Comparison of ENCODE assay signal across 12 mouse cellular contexts in the genomic region with DNA sequence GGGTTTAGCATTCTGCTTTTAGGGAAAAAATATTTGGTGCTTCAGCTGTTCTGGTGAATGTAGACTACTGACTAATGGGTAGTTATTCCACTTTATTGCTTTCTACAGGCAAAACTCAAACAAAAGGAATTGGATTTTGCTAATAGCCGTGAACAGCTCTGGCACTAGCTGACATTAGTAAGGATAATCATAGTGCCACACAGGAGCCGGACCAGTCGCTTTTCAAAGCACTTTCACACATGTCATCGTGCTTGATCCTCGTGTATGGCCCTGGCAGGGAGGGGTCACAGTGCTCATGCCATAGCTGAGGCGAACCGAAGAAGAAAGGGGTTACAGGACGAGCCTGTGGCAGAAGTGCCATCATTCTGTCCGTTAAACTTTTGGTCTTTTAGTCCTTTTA.
A peak's percentile ranks its signal among the peaks of the same experiment; 100 is the strongest.
DNase-seq lines count a peak whose midpoint lies in the region; ATAC-seq lines count a peak whose summit lies in the region.
"Had no signal": no experiment of that assay in that cellular context is flagged by ENCODE, and none has a peak within 500 bp of the region (broad histone marks: within the 10 kb centered on the region; RNA-seq: fewer than 3 reads in every experiment).

No protein-coding gene starts in this region.

- no peak overlapping the region for H3K4me3 ChIP-seq in hindbrain, embryonic 12.5 days
- no peak overlapping the region for H3K4me3 ChIP-seq in hindbrain, embryonic 10.5 days
- H3K4me3 ChIP-seq in forebrain, embryonic 14.5 days (ENCODE audit: low read depth, low read length), result 0 out of 2 replicates have a peak overlapping the region, but pooled peaks have one; percentile 22
- peak overlapping the region; percentile 24; the same call in 1 of the 2 replicates for H3K4me3 ChIP-seq in hindbrain, embryonic 15.5 days
- no peak overlapping the region for H3K4me3 ChIP-seq in midbrain, embryonic 15.5 days

- 0 out of 2 replicates have a peak, but pooled peaks have one; percentile 22 for ATAC-seq in hindbrain, embryonic 12.5 days (ENCODE audit: low FRiP score)
- ATAC-seq in forebrain, embryonic 14.5 days, result peak; percentile 25
- ATAC-seq in hindbrain, embryonic 15.5 days (ENCODE audit: low FRiP score, low read depth), result no peak
- ATAC-seq in midbrain, embryonic 15.5 days (replicated peaks), result peak; percentile 64; the same call in 1 of the 2 replicates

- WGBS in hindbrain, embryonic 12.5 days, result 62% methylated on average over 9 of the region's 9 CpGs
- 74% methylated on average over 9 of the region's 9 CpGs for WGBS in hindbrain, embryonic 10.5 days
- WGBS in forebrain, embryonic 14.5 days, result 26% methylated on average over 9 of the region's 9 CpGs
- WGBS in hindbrain, embryonic 15.5 days, result 41% methylated on average over 9 of the region's 9 CpGs
- WGBS in midbrain, embryonic 15.5 days, result 36% methylated on average over 9 of the region's 9 CpGs

- no peak overlapping the region for H3K9ac ChIP-seq in hindbrain, embryonic 12.5 days
- H3K9ac ChIP-seq in forebrain, embryonic 14.5 days (ENCODE audit: low read length), result no peak overlapping the region
- H3K9ac ChIP-seq in hindbrain, embryonic 15.5 days, result no peak overlapping the region
- no peak overlapping the region for H3K9ac ChIP-seq in midbrain, embryonic 15.5 days
- H3K9ac ChIP-seq: liver, embryonic 14.5 days had no signal

- peak overlapping the region; percentile 66; the same call in 1 of the 2 replicates for H3K27ac ChIP-seq in hindbrain, embryonic 12.5 days
- no peak overlapping the region; the same call in 1 of the 2 replicates for H3K27ac ChIP-seq in hindbrain, embryonic 10.5 days
- no peak overlapping the region for H3K27ac ChIP-seq in forebrain, embryonic 14.5 days (ENCODE audit: low read depth, low read length)
- peak overlapping the region; percentile 76 for H3K27ac ChIP-seq in hindbrain, embryonic 15.5 days (replicated peaks)
- H3K27ac ChIP-seq in midbrain, embryonic 15.5 days, result peak overlapping the region; percentile 29
- H3K27ac ChIP-seq: liver, embryonic 14.5 days had no signal

- no peak for DNase-seq in hindbrain, embryonic 10.5 days (ENCODE audit: low spot score)
- DNase-seq in forebrain, embryonic 14.5 days (ENCODE audit: low spot score), result peak; percentile 46
- no peak for DNase-seq in urinary bladder, postnatal 10 days (ENCODE audit: low spot score)
- DNase-seq in yolk sac, embryonic 10.5 days (ENCODE audit: low spot score), result no peak
- DNase-seq in spleen, adult 12 weeks (ENCODE audit: low spot score), result no peak
- DNase-seq: adrenal gland, postnatal 10 days; kidney, postnatal 4 days; thymus, postnatal 14 days had no signal

- H3K4me1 ChIP-seq in hindbrain, embryonic 12.5 days, result 0 out of 2 replicates have a peak, but pooled peaks cover 5% of the 10 kb centered on the region
- 0 out of 2 replicates have a peak, but pooled peaks cover 3% of the 10 kb centered on the region for H3K4me1 ChIP-seq in hindbrain, embryonic 10.5 days (replicated peaks)
- H3K4me1 ChIP-seq in forebrain, embryonic 14.5 days (ENCODE audit: control insufficient read depth, insufficient read depth, low read length), result peaks cover 21% of the 10 kb centered on the region
- H3K4me1 ChIP-seq in hindbrain, embryonic 15.5 days (replicated peaks), result peaks cover 24% of the 10 kb centered on the region
- H3K4me1 ChIP-seq in midbrain, embryonic 15.5 days, result peaks cover 22% of the 10 kb centered on the region

- H3K4me2 ChIP-seq in hindbrain, embryonic 12.5 days (replicated peaks), result peak overlapping the region; percentile 37; the same call in 1 of the 2 replicates
- peak overlapping the region; percentile 47 for H3K4me2 ChIP-seq in forebrain, embryonic 14.5 days (ENCODE audit: low read length)
- peak overlapping the region; percentile 52 for H3K4me2 ChIP-seq in hindbrain, embryonic 15.5 days
- H3K4me2 ChIP-seq in midbrain, embryonic 15.5 days, result peak overlapping the region; percentile 49

- no peaks in the 10 kb centered on the region for H3K9me3 ChIP-seq in hindbrain, embryonic 12.5 days (replicated peaks)
- H3K9me3 ChIP-seq in hindbrain, embryonic 10.5 days, result no peaks in the 10 kb centered on the region
- no peaks in the 10 kb centered on the region for H3K9me3 ChIP-seq in forebrain, embryonic 14.5 days (replicated peaks; ENCODE audit: control insufficient read depth, low read length)
- no peaks in the 10 kb centered on the region for H3K9me3 ChIP-seq in hindbrain, embryonic 15.5 days
- H3K9me3 ChIP-seq in midbrain, embryonic 15.5 days, result no peaks in the 10 kb centered on the region

- no peaks in the 10 kb centered on the region for H3K36me3 ChIP-seq in hindbrain, embryonic 12.5 days
- H3K36me3 ChIP-seq in hindbrain, embryonic 10.5 days, result no peaks in the 10 kb centered on the region
- no peaks in the 10 kb centered on the region for H3K36me3 ChIP-seq in forebrain, embryonic 14.5 days (ENCODE audit: control insufficient read depth, insufficient read depth, low read length)
- no peaks in the 10 kb centered on the region for H3K36me3 ChIP-seq in hindbrain, embryonic 15.5 days
- H3K36me3 ChIP-seq in midbrain, embryonic 15.5 days (replicated peaks), result no peaks in the 10 kb centered on the region

- peaks cover 7% of the 10 kb centered on the region; the same call in 1 of the 2 replicates for H3K27me3 ChIP-seq in hindbrain, embryonic 12.5 days
- peaks cover 18% of the 10 kb centered on the region for H3K27me3 ChIP-seq in hindbrain, embryonic 10.5 days (ENCODE audit: insufficient read depth, poor library complexity, severe bottlenecking)
- 0 out of 2 replicates have a peak, but pooled peaks cover 3% of the 10 kb centered on the region for H3K27me3 ChIP-seq in forebrain, embryonic 14.5 days (replicated peaks; ENCODE audit: control insufficient read depth, insufficient read depth, low read length)
- H3K27me3 ChIP-seq in hindbrain, embryonic 15.5 days, result 0 out of 2 replicates have a peak, but pooled peaks cover 6% of the 10 kb centered on the region
- H3K27me3 ChIP-seq in midbrain, embryonic 15.5 days (replicated peaks), result 0 out of 2 replicates have a peak, but pooled peaks cover 10% of the 10 kb centered on the region

Comparison
In these comparisons a context has a peak if more than half of its experiments do, and no peak if none do; other contexts are left out.
1. H3K27ac ChIP-seq: peak in hindbrain, embryonic 12.5 days (single experiment), hindbrain, embryonic 15.5 days (single experiment) and midbrain, embryonic 15.5 days (single experiment); none in hindbrain, embryonic 10.5 days (single experiment) and forebrain, embryonic 14.5 days (single experiment).
2. H3K4me3 ChIP-seq: peak in forebrain, embryonic 14.5 days (single experiment) and hindbrain, embryonic 15.5 days (single experiment); none in hindbrain, embryonic 12.5 days (single experiment), hindbrain, embryonic 10.5 days (single experiment) and midbrain, embryonic 15.5 days (single experiment).
3. Peak in every context shown above with its lines, with median percentiles within 50 percentile points of each other: H3K4me2 ChIP-seq.